Mouse (Mus musculus) layer of hippocampus, adult 9-10 months (tissue): ENCODE measurements around the gene Kifc3.
A peak's percentile ranks its signal among the peaks of the same experiment; 100 is the strongest.

Experiments used
- DNase-seq: peaks from one replicate; pipeline ENCODE4 v3.0.0; 2022; ENCODE audit warnings: low spot score

Gene Kifc3

GRCm38 (mm10) chr8:95134186-95134585, 68.4 kb downstream of the Kifc3 start:
- no peak for DNase-seq

- no peak for DNase-seq
Measured at GRCm38 (mm10) chr8:95131983-95132382, 70.6 kb downstream of the Kifc3 start.

- no peak for DNase-seq
Measured at GRCm38 (mm10) chr8:95130966-95131537, 71.6 kb downstream of the Kifc3 start.

DNA sequence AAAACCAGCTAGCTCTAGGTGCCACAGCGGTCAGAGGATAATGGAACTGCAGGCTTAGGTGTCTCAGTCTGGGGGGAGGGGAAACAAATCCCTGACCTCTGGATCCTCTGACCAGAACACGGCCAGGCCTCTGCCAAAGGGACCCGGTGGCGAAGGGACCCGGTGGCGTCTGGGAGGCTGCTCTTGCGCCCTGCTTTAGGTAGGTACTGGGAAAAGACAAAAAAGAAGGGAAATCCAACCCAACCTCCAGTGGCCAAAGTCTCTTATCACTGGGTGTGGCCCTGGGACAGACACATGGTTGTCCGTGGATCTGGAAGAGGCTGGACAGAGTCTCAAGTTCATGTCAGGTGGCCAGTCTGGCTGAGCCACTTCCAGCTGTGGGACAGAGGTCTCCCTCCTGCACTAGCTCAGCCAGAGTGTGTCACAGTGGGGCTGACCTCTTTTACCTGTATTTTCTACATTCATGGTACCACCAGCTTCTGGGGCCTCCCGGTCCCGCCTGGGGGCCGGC, 73.8 kb downstream of the Kifc3 start:
- no peak for DNase-seq

DNA sequence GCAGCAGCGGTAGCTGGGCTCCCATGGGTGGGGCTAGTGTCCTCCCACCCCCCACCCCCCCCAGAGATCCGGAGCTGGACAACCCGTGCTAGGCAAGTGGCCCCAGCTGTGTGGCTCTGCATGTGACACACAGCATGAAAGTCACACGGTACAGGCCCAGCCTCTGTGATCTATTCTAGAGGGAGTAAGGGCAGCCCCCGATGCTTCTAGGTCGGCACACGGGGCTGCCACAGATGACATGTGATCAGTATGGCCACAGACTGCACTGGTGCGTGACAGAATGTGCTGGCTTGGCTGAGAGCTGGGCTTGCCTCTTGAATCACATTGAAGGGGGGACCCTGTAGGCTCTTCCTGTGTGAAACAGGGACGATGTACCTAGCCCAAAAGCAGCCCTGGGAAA, 75.0 kb downstream of the Kifc3 start:
- DNase-seq, result no peak

GRCm38 (mm10) chr8:95126497-95126896, 76.1 kb downstream of the Kifc3 start:
- DNase-seq, result no peak

DNA sequence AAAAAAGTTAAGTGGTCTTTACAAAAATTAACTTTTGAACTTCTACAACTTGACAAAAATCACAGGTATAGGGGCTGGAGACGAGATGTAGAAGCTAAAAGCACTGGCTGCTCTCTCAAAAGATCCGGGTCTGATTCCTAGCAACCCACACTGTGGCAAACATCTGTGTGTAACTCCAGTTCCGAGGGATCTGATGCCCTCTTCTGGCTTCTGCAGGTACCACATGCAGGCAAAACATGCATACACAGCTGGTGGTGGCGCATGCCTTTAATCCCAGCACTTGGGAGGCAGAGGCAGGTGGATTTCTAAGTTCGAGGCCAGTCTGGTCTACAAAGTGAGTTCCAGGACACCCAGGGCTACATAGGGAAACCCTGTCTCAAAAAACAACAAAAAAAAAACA, 79.2 kb downstream of the Kifc3 start:
- no peak for DNase-seq

DNA sequence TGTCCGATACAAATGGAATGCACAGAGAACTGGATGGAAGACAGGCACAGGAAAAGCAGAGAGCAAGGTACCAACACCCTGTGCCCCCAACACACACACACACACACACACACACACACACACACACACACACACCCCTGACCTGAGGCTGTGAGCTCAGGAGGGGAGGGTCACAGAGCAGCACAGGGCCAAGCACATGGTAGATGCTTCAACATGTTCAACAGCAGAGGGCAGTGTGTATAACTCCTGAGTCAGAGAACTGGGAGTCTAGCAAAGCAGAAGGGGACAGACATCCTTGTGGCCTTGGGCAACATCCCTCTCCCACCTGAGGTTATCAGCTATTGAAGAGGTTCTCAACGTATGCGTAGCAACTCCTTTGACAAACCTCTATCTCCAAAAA, 88.9 kb downstream of the Kifc3 start:
- no peak for DNase-seq

DNA sequence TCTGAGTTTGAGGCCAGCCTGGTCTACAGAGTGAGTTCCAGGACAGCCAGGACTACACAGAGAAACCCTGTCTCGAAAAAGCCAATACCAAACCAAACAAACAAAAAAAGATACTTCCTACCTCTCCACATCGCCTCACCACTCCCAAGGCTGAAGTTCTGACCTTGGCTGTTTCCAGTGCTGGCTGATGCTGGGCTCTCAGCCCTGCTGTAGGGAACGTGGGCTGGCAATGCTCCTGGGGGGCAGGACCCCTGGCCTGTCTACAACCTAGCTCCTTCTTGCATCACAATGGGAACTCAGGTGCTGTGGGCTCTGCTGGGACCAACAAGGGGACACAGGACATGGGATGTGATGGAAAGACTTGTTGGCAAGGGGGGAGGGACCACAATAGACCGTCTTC, 89.5 kb downstream of the Kifc3 start:
- DNase-seq, result no peak

DNA sequence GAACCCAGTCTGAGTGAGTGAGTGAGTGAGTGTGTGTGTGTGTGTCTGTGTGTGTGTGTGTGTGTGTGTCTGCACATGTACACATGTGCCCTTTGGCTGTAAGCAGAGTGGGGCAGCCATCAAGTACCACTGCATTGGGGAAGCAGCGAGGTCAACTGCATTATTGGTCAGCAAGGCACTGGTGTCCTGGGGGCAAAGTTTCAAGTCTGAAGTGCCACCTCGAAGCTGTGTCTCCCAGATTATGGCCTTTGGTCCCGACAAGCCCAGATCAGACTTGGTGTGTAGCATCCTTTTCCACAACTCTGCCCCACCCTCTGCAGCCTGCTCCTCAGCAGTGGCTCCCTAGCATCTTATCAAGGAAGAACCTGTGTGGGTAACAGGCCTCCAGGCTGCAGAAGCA, 90.0 kb downstream of the Kifc3 start:
- DNase-seq, result no peak

GRCm38 (mm10) chr8:95107306-95107705, 95.3 kb downstream of the Kifc3 start:
- no peak for DNase-seq

DNA sequence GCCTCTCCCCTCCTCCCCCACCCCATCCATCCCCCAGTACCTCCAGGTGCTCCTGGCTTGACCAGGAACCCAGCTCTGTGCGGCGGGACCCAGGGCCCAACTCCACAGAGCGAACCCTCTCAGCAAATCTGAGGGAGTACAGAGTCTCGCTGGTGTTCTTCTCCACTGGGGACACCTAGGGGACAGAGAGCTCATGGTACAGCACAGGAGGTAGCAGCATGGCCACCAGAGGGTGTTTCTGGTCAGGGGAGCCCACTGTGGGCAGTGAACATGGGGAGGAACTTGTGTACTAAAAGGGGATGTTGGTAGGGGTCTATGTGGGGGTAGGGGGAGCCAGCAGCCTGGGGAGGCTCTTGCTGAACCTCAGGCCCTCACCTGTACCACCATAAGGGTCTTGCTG, 100.6 kb downstream of the Kifc3 start:
- no peak for DNase-seq

DNA sequence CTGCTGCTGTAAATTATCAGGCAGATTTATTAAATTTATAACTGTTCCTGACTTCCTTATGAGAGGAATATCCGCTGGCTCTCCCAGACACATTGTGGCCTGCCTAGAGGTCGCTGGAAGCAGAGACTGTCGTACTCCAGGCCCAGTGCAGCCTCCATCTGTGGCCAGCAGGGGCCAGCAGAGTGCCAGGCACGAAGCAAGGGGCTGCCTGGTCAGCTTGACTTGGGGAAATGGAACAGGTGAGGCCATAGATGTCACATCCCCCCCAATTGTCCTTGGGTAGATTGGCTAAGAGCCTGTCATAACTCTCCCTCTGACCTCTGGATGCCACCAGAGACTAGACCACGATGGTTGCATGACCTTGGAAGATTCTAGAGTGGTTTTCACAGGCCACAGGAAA, 103.6 kb downstream of the Kifc3 start:
- DNase-seq, result no peak

- DNase-seq, result no peak
Measured at GRCm38 (mm10) chr8:95093574-95093973, 109.0 kb downstream of the Kifc3 start.

GRCm38 (mm10) chr8:95085432-95086141, 117.0 kb downstream of the Kifc3 start:
- DNase-seq, result no peak

GRCm38 (mm10) chr8:95084744-95085431, 117.7 kb downstream of the Kifc3 start:
- DNase-seq, result no peak

- DNase-seq, result no peak
Measured at GRCm38 (mm10) chr8:95084261-95084660, 118.4 kb downstream of the Kifc3 start.

GRCm38 (mm10) chr8:95081650-95082049, 121.0 kb downstream of the Kifc3 start:
- DNase-seq, result no peak

- peak; percentile 99 for DNase-seq
Measured at GRCm38 (mm10) chr8:95080381-95081341, 122.0 kb downstream of the Kifc3 start, which contains the start of gene Katnb1. Katnb1 (plus strand) TSS chr8:95081186.

DNA sequence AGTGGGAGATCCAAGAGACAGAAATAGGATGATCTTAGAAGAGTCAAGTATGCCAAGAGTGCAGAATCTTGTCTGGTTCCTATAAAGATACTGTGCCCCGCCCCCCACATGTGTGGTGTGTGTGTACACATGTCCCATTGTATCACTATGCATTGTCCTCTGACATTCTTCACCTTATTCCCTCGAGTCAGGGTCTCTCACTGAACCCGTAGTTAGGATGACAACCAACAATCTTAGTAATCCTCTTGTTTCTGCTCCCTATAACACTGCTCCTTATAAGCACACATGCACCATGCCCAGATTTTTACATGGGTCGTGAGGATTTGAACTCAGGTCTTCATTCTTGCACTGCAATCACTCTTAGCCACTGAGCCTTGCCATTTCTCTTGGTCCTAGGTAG, 123.3 kb downstream of the Kifc3 start:
- no peak for DNase-seq

- no peak for DNase-seq
Measured at GRCm38 (mm10) chr8:95078055-95078454, 124.6 kb downstream of the Kifc3 start.

DNA sequence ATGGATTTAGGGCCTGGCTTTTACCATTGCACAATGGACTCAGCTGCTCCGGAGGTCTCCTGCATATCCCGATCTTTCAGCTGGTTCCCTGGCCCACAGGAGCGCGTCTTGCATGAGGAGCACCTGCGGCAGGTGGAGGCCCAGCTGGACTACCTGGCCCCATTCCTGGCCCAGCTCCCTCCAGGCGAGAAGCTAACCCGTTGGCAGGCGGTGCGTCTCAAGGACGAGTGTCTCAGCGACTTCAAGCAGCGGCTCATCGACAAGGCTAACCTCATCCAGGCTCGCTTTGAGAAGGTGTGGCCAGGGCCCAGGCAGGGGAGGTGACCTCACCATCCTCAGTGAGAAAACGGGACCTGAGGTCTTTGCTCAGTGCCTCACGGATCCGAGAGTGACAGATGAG, 126.5 kb downstream of the Kifc3 start:
- no peak for DNase-seq
